Mouse (Mus musculus): ENCODE measurements around the gene Camk1g.

- TF ChIP-seq POLR2A (IDR thresholded peaks at IDR 0.05; ENCODE audit: control insufficient read depth, low read depth, low read length) (no peak), CTCF (IDR thresholded peaks at IDR 0.05; ENCODE audit: control insufficient read depth, insufficient read depth, insufficient replicate concordance, low read depth, low read length) (no peak)
These were observed 42.4 kb downstream of the Camk1g start for GRCm38 (mm10) chr1:193327686-193328085.
